Mouse (Mus musculus) ES-E14 (cell line): ENCODE measurements around the gene Aaed1. TPM values are rescaled to one million over a fixed set of nuclear protein-coding genes. Genes with fewer than 3 reads are reported as not detected.

ENCODE experiments used
- DNase-seq: peaks from one replicate; pipeline ENCODE4 v3.0.0-alpha.2; 2013; ENCODE audit warnings: low read depth, low spot score
- H3K27ac ChIP-seq: 2 replicates; pipeline ENCODE4 v1.5.1; 2012; ENCODE audit warnings: low read depth, mild to moderate bottlenecking, low read length, moderate library complexity, mixed read lengths; ENCODE audit not compliant: poor library complexity, insufficient read depth, severe bottlenecking
- H3K36me3 ChIP-seq: 2 replicates; pipeline ENCODE4 v1.6.1; 2012; ENCODE audit warnings: mild to moderate bottlenecking, low read length, moderate library complexity, mixed read lengths; ENCODE audit not compliant: control insufficient read depth, poor library complexity, insufficient read depth, severe bottlenecking
- H3K4me1 ChIP-seq, 2 experiments: fragments of 150-350 bp in 1 of 2; sonication (generic) in 1 of 2; 2 replicates each; pipeline ENCODE4 v1.6.1; 2012; ENCODE audit warnings: low read length in 2 of 2, mild to moderate bottlenecking in 1 of 2, mixed read lengths in 1 of 2; ENCODE audit not compliant: control insufficient read depth in 2 of 2, insufficient read depth in 2 of 2, poor library complexity in 1 of 2
- H3K4me3 ChIP-seq, 2 experiments: fragments of 150-350 bp in 1 of 2; sonication (generic) in 1 of 2; 2 replicates each; pipeline ENCODE4 v1.5.1; 2012; ENCODE audit warnings: low read length in 2 of 2, low read depth in 1 of 2, mild to moderate bottlenecking in 1 of 2, mixed read lengths in 1 of 2; ENCODE audit not compliant: insufficient read depth in 1 of 2, poor library complexity in 1 of 2, severe bottlenecking in 1 of 2
- H3K9ac ChIP-seq: 2 replicates; pipeline ENCODE4 v1.6.1; 2012; ENCODE audit warnings: low read depth, mild to moderate bottlenecking, low read length, mixed read lengths; ENCODE audit not compliant: poor library complexity, insufficient read depth, severe bottlenecking
- H3K9me3 ChIP-seq: fragments of 150-350 bp; sonication (generic); 2 replicates; pipeline ENCODE4 v1.6.1; 2012; ENCODE audit warnings: low read depth, mild to moderate bottlenecking, low read length; ENCODE audit not compliant: control insufficient read depth, insufficient read depth
- CHD2 ChIP-seq: IDR thresholded peaks from 2 replicates; pipeline ENCODE4 v1.6.1; 2014; ENCODE audit warnings: mild to moderate bottlenecking, low read depth, low read length, inconsistent platforms
- HCFC1 ChIP-seq: IDR thresholded peaks from 2 replicates; pipeline ENCODE4 v1.6.1; 2012; ENCODE audit warnings: low read length, inconsistent platforms, borderline replicate concordance; ENCODE audit not compliant: insufficient read depth
- MAFK ChIP-seq: IDR thresholded peaks from 2 replicates; pipeline ENCODE4 v1.6.1; 2014; ENCODE audit warnings: mild to moderate bottlenecking, low read depth, low read length, inconsistent platforms; ENCODE audit not compliant: insufficient read depth
- ZC3H11A ChIP-seq: IDR thresholded peaks from 2 replicates; pipeline ENCODE4 v1.6.1; 2012; ENCODE audit warnings: low read depth, mild to moderate bottlenecking, inconsistent platforms, low read length, borderline replicate concordance
- ZNF384 ChIP-seq: IDR thresholded peaks from 2 replicates; pipeline ENCODE4 v1.6.1; 2012; ENCODE audit warnings: low read depth, low read length, inconsistent platforms
- in situ Hi-C, 2 experiments: fragments of 600-800 bp; cut with MboI; formaldehyde crosslinking; loops; one replicate each; pipeline ENCODE4 v1.15.1; 2025; ENCODE audit warnings: low sequenced_read_pairs in 2 of 2, inconsistent platforms in 1 of 2; ENCODE audit not compliant: unreplicated experiment in 2 of 2
- total RNA-seq: library from RNA; depleted of rRNA; stranded (reverse); fragments of 300-350 nt; gene quantifications from 2 replicates; pipeline ENCODE4 v1.2.3, GENCODE M21; 2012

The Aaed1 gene
- total RNA-seq, 1 experiment = 7.1 TPM

GRCm38 (mm10) chr13:64319782-64320181, 7.3 kb upstream of the Aaed1 start:
- Histone ChIP-seq H3K27ac (no peak overlapping the region), H3K4me1 (0 out of 4 replicates have a peak, but pooled peaks cover 1 to 2% of the 10 kb centered on the region in 2 experiments), H3K4me3 (no peak overlapping the region), H3K9ac (no peak overlapping the region), H3K9me3 (no peaks in the 10 kb centered on the region), H3K36me3 (no peaks in the 10 kb centered on the region)
- TF ChIP-seq ZNF384 (no peak), MAFK (no peak), CHD2 (no peak), ZC3H11A (no peak), HCFC1 (no peak)
- in situ Hi-C loops = loop anchor here (5.0 to 10.0 kb wide), 2 partner anchors 123 to 135 kb away; no protein-coding TSS in a partner anchor
- no peak for DNase-seq

- H3K27ac ChIP-seq = no peak overlapping the region
- in situ Hi-C loops = loop anchor here (5.0 to 10.0 kb wide), 2 partner anchors 124 to 134 kb away; no protein-coding TSS in a partner anchor
- H3K4me3 ChIP-seq = no peak overlapping the region
- H3K9ac ChIP-seq = no peak overlapping the region
- H3K4me1 ChIP-seq = 0 out of 4 replicates have a peak, but pooled peaks cover 1 to 2% of the 10 kb centered on the region in 2 experiments
- H3K36me3 ChIP-seq = no peaks in the 10 kb centered on the region
- DNase-seq = no peak
- no peaks in the 10 kb centered on the region for H3K9me3 ChIP-seq
- TF ChIP-seq CHD2 = no peak
- no peak for TF ChIP-seq HCFC1
- no peak for TF ChIP-seq ZNF384
- no peak for TF ChIP-seq MAFK
- TF ChIP-seq ZC3H11A = no peak
Observed at GRCm38 (mm10) chr13:64318355-64318754, 5.8 kb upstream of the Aaed1 start.

GRCm38 (mm10) chr13:64315483-64316050, 3.1 kb upstream of the Aaed1 start:
- no peaks in the 10 kb centered on the region for H3K9me3 ChIP-seq
- in situ Hi-C loops = loop anchor here (5.0 to 10.0 kb wide), 2 partner anchors 127 to 131 kb away; no protein-coding TSS in a partner anchor
- H3K36me3 ChIP-seq = no peaks in the 10 kb centered on the region
- H3K4me3 ChIP-seq = no peak overlapping the region
- H3K4me1 ChIP-seq = no peaks in the 10 kb centered on the region; a peak in 1 of 4 replicates
- H3K27ac ChIP-seq = no peak overlapping the region
- TF ChIP-seq ZC3H11A = peak; percentile 42; the same call in 1 of the 2 replicates
- TF ChIP-seq CHD2 = no peak
- no peak for DNase-seq
- no peak overlapping the region for H3K9ac ChIP-seq

- Histone ChIP-seq H3K4me3 (no peak overlapping the region), H3K4me1 (no peaks in the 10 kb centered on the region; a peak in 1 of 4 replicates), H3K27ac (no peak overlapping the region), H3K9ac (no peak overlapping the region), H3K9me3 (no peaks in the 10 kb centered on the region), H3K36me3 (no peaks in the 10 kb centered on the region; the same call in 1 of the 2 replicates)
- no peak for DNase-seq
- in situ Hi-C loops = loop anchor here (10.0 kb wide), 1 partner anchor 129 kb away; no protein-coding TSS in a partner anchor
- TF ChIP-seq HCFC1 (no peak), ZC3H11A (no peak), MAFK (no peak), CHD2 (no peak)
Observed at GRCm38 (mm10) chr13:64314041-64314440, 1.5 kb upstream of the Aaed1 start.

GRCm38 (mm10) chr13:64312916-64313289, 393 bp upstream of the Aaed1 start:
- no peak overlapping the region for H3K27ac ChIP-seq
- no peak for DNase-seq
- peak overlapping the region in 1 of 2 experiments; percentile 88; a peak in 2 of 4 replicates for H3K4me3 ChIP-seq
- H3K36me3 ChIP-seq = peaks cover 2% of the 10 kb centered on the region
- H3K9me3 ChIP-seq = no peaks in the 10 kb centered on the region
- TF ChIP-seq MAFK (no peak), CHD2 (no peak), ZNF384 (no peak), ZC3H11A (no peak), HCFC1 (no peak)
- no peaks in the 10 kb centered on the region; a peak in 1 of 4 replicates for H3K4me1 ChIP-seq
- in situ Hi-C loops = loop anchor here (10.0 kb wide), 1 partner anchor 128 kb away; no protein-coding TSS in a partner anchor
- H3K9ac ChIP-seq = no peak overlapping the region
